Mouse (Mus musculus): ENCODE measurements around the gene Cpn1.
A peak's percentile ranks its signal among the peaks of the same experiment; 100 is the strongest.

Gene Cpn1

GRCm38 (mm10) chr19:43938355-43938754 lies 48.0 kb downstream of the Cpn1 start:
- no peak for DNase-seq

GRCm38 (mm10) chr19:43930926-43931325 lies 55.4 kb downstream of the Cpn1 start:
- DNase-seq: no peak

- no peak for DNase-seq
These were observed 56.0 kb downstream of the Cpn1 start for GRCm38 (mm10) chr19:43930366-43930765.

- no peak for DNase-seq
These were observed 56.5 kb downstream of the Cpn1 start for GRCm38 (mm10) chr19:43929869-43930268.

GRCm38 (mm10) chr19:43927967-43928366 lies 58.4 kb downstream of the Cpn1 start:
- DNase-seq: no peak

GRCm38 (mm10) chr19:43927057-43927456 lies 59.3 kb downstream of the Cpn1 start:
- DNase-seq: no peak

GRCm38 (mm10) chr19:43926141-43926987 lies 60.0 kb downstream of the Cpn1 start:
- no peak for DNase-seq

- no peak for DNase-seq
These were observed 62.0 kb downstream of the Cpn1 start for GRCm38 (mm10) chr19:43924361-43924760.

GRCm38 (mm10) chr19:43922963-43923362 lies 63.4 kb downstream of the Cpn1 start:
- no peak for DNase-seq

GRCm38 (mm10) chr19:43921410-43921809 lies 64.9 kb downstream of the Cpn1 start:
- DNase-seq: no peak

GRCm38 (mm10) chr19:43920453-43921300 lies 65.7 kb downstream of the Cpn1 start:
- DNase-seq: peak; percentile 34

GRCm38 (mm10) chr19:43919841-43920240 lies 66.5 kb downstream of the Cpn1 start:
- no peak for DNase-seq

- no peak for DNase-seq
These were observed 67.5 kb downstream of the Cpn1 start for GRCm38 (mm10) chr19:43918834-43919233.

GRCm38 (mm10) chr19:43917763-43918162 lies 68.6 kb downstream of the Cpn1 start:
- no peak for DNase-seq

- DNase-seq: no peak
These were observed 69.0 kb downstream of the Cpn1 start for GRCm38 (mm10) chr19:43917406-43917691.

- DNase-seq: no peak
These were observed 69.6 kb downstream of the Cpn1 start for GRCm38 (mm10) chr19:43916586-43917405.

- DNase-seq: peak; percentile 38
These were observed 70.9 kb downstream of the Cpn1 start for GRCm38 (mm10) chr19:43915431-43915830.

- DNase-seq: no peak
These were observed 71.4 kb downstream of the Cpn1 start for GRCm38 (mm10) chr19:43914986-43915385.

- DNase-seq: peak; percentile 34
These were observed 73.4 kb downstream of the Cpn1 start for GRCm38 (mm10) chr19:43912775-43913486.

- no peak for DNase-seq
These were observed 79.9 kb downstream of the Cpn1 start for GRCm38 (mm10) chr19:43906492-43906891.
